Comparison of ENCODE assay signal across 8 mouse cellular contexts in genomic region chr1:63115540-63115939, GRCm38 (mm10). TPM values are rescaled to one million over a fixed set of nuclear protein-coding genes. Genes with fewer than 3 reads are reported as not detected.
DNase-seq lines count a peak whose midpoint lies in the region; ATAC-seq and TF ChIP-seq lines count a peak whose summit lies in the region.

No protein-coding gene starts in this region.

- no peaks in the 10 kb centered on the region for H3K9me3 ChIP-seq in kidney, postnatal 0 days (replicated peaks; ENCODE audit: low read length)
- H3K9me3 ChIP-seq in intestine, embryonic 15.5 days: no peaks in the 10 kb centered on the region
- H3K9me3 ChIP-seq in neural tube, embryonic 12.5 days: no peaks in the 10 kb centered on the region

- 0 out of 2 replicates have a peak overlapping the region, but pooled peaks have one; percentile 38 for H3K27ac ChIP-seq in kidney, postnatal 0 days
- peak overlapping the region; percentile 100; the same call in 1 of the 2 replicates for H3K27ac ChIP-seq in intestine, embryonic 15.5 days
- H3K27ac ChIP-seq in neural tube, embryonic 12.5 days: no peak overlapping the region

- H3K4me1 ChIP-seq in kidney, postnatal 0 days (replicated peaks; ENCODE audit: insufficient read depth, low read length): peaks cover 5% of the 10 kb centered on the region; the same call in 1 of the 2 replicates
- H3K4me1 ChIP-seq in intestine, embryonic 15.5 days (replicated peaks): peaks cover 8% of the 10 kb centered on the region
- peaks cover 19% of the 10 kb centered on the region for H3K4me1 ChIP-seq in neural tube, embryonic 12.5 days

- DNase-seq in kidney, postnatal 0 days (ENCODE audit: low spot score): peak; percentile 73
- no peak for DNase-seq in kidney, adult 18-20 months
- DNase-seq in c-Kit-positive CD71-positive TER-119-positive erythroid progenitor cells, embryonic 14.5 days (ENCODE audit: low spot score): peak; percentile 27
- DNase-seq in gastrocnemius, postnatal 4 days (ENCODE audit: low spot score in 2 of 2): no peak
- no peak for DNase-seq in layer of hippocampus, adult 9-11 months
- no peak for DNase-seq in cerebellum, adult 8-10 months

- peaks cover 12% of the 10 kb centered on the region for H3K36me3 ChIP-seq in kidney, postnatal 0 days (ENCODE audit: insufficient read depth, low read length)
- peaks cover 15% of the 10 kb centered on the region for H3K36me3 ChIP-seq in intestine, embryonic 15.5 days
- peaks cover 21% of the 10 kb centered on the region for H3K36me3 ChIP-seq in neural tube, embryonic 12.5 days

- no peak for ATAC-seq in kidney, postnatal 0 days (replicated peaks; ENCODE audit: low FRiP score, low read depth)
- ATAC-seq in intestine, embryonic 15.5 days: no peak
- ATAC-seq in neural tube, embryonic 12.5 days (ENCODE audit: low FRiP score, low read depth): no peak

- H3K4me3 ChIP-seq in kidney, postnatal 0 days (replicated peaks; ENCODE audit: low read depth, low read length): peak overlapping the region; percentile 95
- H3K4me3 ChIP-seq in intestine, embryonic 15.5 days (replicated peaks): peak overlapping the region; percentile 90
- H3K4me3 ChIP-seq in neural tube, embryonic 12.5 days: peak overlapping the region; percentile 99

- H3K27me3 ChIP-seq in kidney, postnatal 0 days (ENCODE audit: insufficient read depth, low read length): no peaks in the 10 kb centered on the region
- no peaks in the 10 kb centered on the region for H3K27me3 ChIP-seq in intestine, embryonic 15.5 days (replicated peaks)
- no peaks in the 10 kb centered on the region for H3K27me3 ChIP-seq in neural tube, embryonic 12.5 days (replicated peaks)

- TF ChIP-seq CTCF in kidney, postnatal 0 days (IDR thresholded peaks at IDR 0.05; ENCODE audit: low read depth): no peak

- H3K4me2 ChIP-seq in kidney, postnatal 0 days (ENCODE audit: low read length): peak overlapping the region; percentile 75
- H3K4me2 ChIP-seq in intestine, embryonic 15.5 days (replicated peaks): peak overlapping the region; percentile 79
- H3K4me2 ChIP-seq in neural tube, embryonic 12.5 days (replicated peaks): peak overlapping the region; percentile 68

- 8% methylated on average over 3 of the region's 3 CpGs for WGBS in kidney, postnatal 0 days
- WGBS in intestine, embryonic 15.5 days: 20% methylated on average over 3 of the region's 3 CpGs
- WGBS in neural tube, embryonic 12.5 days: 64% methylated on average over 3 of the region's 3 CpGs

- H3K9ac ChIP-seq in kidney, postnatal 0 days (ENCODE audit: low read depth, low read length): 0 out of 2 replicates have a peak overlapping the region, but pooled peaks have one; percentile 100
- peak overlapping the region; percentile 97; the same call in 1 of the 2 replicates for H3K9ac ChIP-seq in intestine, embryonic 15.5 days
- H3K9ac ChIP-seq in neural tube, embryonic 12.5 days: peak overlapping the region; percentile 100; the same call in 1 of the 2 replicates

RNA-seq across cellular contexts. Expression of gene Ino80d, which starts 1.1 kb away (rescaled TPM):
- polyA plus RNA-seq in kidney, postnatal 0 days (2015; fragmentation: Nextera tagmentation; extraction: Ambion mirVana): 6.2 and 6.5 TPM in 2 replicates
- polyA plus RNA-seq in intestine, embryonic 15.5 days (2015; fragmentation: Nextera tagmentation; extraction: Ambion mirVana): 11.5 and 12.4 TPM in 2 replicates
- polyA plus RNA-seq in neural tube, embryonic 12.5 days (2016; fragmentation: Nextera tagmentation; extraction: Ambion mirVana): 9.1 and 10.5 TPM in 2 replicates
- total RNA-seq in gastrocnemius, postnatal 4 days (2021): 10 to 100 TPM; 26.5 to 26.6 TPM

Comparison
In these comparisons a context has a peak if more than half of its experiments do, and no peak if none do; other contexts are left out.
1. DNase-seq: peak in kidney, postnatal 0 days (single experiment) and c-Kit-positive CD71-positive TER-119-positive erythroid progenitor cells, embryonic 14.5 days (single experiment); none in kidney, adult 18-20 months (single experiment), gastrocnemius, postnatal 4 days (0 of 2), layer of hippocampus, adult 9-11 months (single experiment) and cerebellum, adult 8-10 months (single experiment).
2. Peak in every context shown above with its lines, with median percentiles within 50 percentile points of each other: H3K4me2 ChIP-seq, H3K4me3 ChIP-seq and H3K9ac ChIP-seq.